Mouse (Mus musculus): ENCODE results near the gene Cracr2a. TPM values are rescaled to one million over a fixed set of nuclear protein-coding genes. Genes with fewer than 3 reads are reported as not detected.

Gene Cracr2a
- polyA plus RNA-seq, 1 experiment from 2014 or later: 1.1 TPM

DNA sequence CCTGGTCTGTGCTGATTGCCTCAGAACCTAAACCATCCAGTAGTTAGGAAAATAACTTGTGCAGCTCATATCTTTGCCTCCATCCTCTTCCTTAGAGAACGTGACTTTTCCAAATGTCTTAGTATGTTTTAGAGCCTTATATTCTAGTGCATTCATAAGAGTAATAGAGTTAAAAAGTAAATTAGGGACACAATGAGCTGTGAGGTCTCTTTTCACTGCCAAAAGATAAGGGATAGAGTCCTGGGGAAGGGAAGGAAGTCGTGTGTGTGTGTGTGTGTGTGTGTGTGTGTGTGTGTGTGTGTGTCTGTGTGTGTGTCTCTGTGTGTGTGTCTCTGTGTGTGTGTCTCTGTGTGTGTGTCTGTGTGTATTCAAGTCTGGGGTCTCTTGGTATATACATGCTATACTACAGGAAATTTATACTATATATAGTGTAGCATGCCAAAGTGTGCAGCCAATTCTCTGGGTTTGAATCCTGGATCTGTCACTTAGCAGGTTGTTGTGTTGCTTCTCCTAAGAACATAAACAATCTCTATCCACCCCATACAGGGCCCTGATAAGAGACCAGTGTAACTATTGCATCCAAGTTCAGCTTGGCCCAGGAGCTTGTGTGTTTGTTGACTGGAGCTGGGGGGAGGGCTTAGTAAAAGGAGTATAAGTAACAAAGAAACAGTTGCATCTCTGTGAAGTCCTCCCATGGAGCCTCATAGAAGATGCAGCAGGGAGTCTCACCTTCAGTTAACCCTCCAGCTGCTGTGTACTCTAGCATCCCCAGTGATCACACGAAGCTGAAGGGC lies 29.5 kb upstream of the Cracr2a start:
- Histone ChIP-seq H3K27me3 (replicated peaks; ENCODE audit: control insufficient read depth, insufficient read depth, low read length) (no peaks in the 10 kb centered on the region), H3K9ac (ENCODE audit: low read depth, low read length) (no peak overlapping the region), H3K27ac (replicated peaks; ENCODE audit: low read depth, low read length) (no peak overlapping the region), H3K9me3 (ENCODE audit: control insufficient read depth, low read length) (no peaks in the 10 kb centered on the region), H3K36me3 (ENCODE audit: control insufficient read depth, insufficient read depth, low read length) (no peaks in the 10 kb centered on the region), H3K4me3 (ENCODE audit: low read depth, low read length) (no peak overlapping the region), H3K4me2 (ENCODE audit: low read depth, low read length) (no peak overlapping the region), H3K4me1 (ENCODE audit: control insufficient read depth, insufficient read depth, low read length) (no peaks in the 10 kb centered on the region)
- DNase-seq (ENCODE audit: low spot score) (no peak), ATAC-seq (ENCODE audit: low read depth) (no peak)
- 49% methylated on average over 3 of the region's 3 CpGs for WGBS

DNA sequence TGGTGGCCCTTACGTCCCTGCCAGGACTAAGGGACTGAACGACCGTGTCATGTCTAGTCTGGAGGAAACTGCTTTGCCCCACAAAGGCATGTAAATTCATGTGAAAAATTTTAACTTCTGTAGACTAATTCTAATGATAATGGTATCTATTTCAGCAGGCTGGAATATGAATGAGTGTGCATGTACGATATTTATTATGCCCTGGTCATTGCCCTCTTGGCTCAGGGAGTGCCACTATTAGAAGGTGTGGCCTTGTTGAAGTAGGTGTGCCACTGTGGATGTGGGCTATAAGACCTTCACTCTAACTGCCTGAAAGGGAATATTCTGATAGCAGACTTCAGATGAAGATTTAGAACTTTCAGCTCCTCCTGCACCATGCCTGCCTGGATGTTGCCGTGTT lies 28.8 kb upstream of the Cracr2a start:
- ATAC-seq (ENCODE audit: low read depth): no peak
- no peak overlapping the region for H3K27ac ChIP-seq (replicated peaks; ENCODE audit: low read depth, low read length)
- DNase-seq (ENCODE audit: low spot score): no peak
- no peaks in the 10 kb centered on the region for H3K36me3 ChIP-seq (ENCODE audit: control insufficient read depth, insufficient read depth, low read length)
- H3K4me2 ChIP-seq (ENCODE audit: low read depth, low read length): no peak overlapping the region
- H3K9ac ChIP-seq (ENCODE audit: low read depth, low read length): no peak overlapping the region
- WGBS: 87% methylated on average over 5 of the region's 5 CpGs
- no peaks in the 10 kb centered on the region for H3K9me3 ChIP-seq (ENCODE audit: control insufficient read depth, low read length)
- no peaks in the 10 kb centered on the region for H3K4me1 ChIP-seq (ENCODE audit: control insufficient read depth, insufficient read depth, low read length)
- H3K27me3 ChIP-seq (replicated peaks; ENCODE audit: control insufficient read depth, insufficient read depth, low read length): no peaks in the 10 kb centered on the region
- H3K4me3 ChIP-seq (ENCODE audit: low read depth, low read length): no peak overlapping the region

DNA sequence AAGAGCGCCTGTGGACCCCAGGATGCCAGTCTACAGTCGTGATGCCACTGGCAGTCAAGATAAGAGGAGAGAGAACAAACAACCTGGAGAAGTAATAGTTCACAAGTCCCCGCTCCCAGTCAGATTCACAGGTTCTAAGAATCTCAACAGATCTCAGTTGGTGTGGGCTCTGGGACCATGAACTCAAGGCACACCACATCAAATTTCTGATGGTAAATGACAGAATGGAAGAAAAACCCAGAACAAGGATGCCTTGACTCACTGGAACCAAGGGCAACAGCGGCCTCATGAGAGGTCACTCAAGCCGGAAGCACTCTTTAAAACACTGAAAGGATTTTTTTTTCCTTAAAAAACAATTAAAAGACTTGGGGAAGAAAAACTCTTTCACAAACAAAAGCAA lies 27.4 kb upstream of the Cracr2a start:
- H3K4me3 ChIP-seq (ENCODE audit: low read depth, low read length): no peak overlapping the region
- H3K4me2 ChIP-seq (ENCODE audit: low read depth, low read length): no peak overlapping the region
- H3K9me3 ChIP-seq (ENCODE audit: control insufficient read depth, low read length): no peaks in the 10 kb centered on the region
- DNase-seq (ENCODE audit: low spot score) (no peak), ATAC-seq (ENCODE audit: low read depth) (no peak)
- 83% methylated on average over 5 of the region's 5 CpGs for WGBS
- H3K36me3 ChIP-seq (ENCODE audit: control insufficient read depth, insufficient read depth, low read length): no peaks in the 10 kb centered on the region
- no peaks in the 10 kb centered on the region for H3K4me1 ChIP-seq (ENCODE audit: control insufficient read depth, insufficient read depth, low read length)
- no peak overlapping the region for H3K27ac ChIP-seq (replicated peaks; ENCODE audit: low read depth, low read length)
- no peak overlapping the region for H3K9ac ChIP-seq (ENCODE audit: low read depth, low read length)
- no peaks in the 10 kb centered on the region for H3K27me3 ChIP-seq (replicated peaks; ENCODE audit: control insufficient read depth, insufficient read depth, low read length)

DNA sequence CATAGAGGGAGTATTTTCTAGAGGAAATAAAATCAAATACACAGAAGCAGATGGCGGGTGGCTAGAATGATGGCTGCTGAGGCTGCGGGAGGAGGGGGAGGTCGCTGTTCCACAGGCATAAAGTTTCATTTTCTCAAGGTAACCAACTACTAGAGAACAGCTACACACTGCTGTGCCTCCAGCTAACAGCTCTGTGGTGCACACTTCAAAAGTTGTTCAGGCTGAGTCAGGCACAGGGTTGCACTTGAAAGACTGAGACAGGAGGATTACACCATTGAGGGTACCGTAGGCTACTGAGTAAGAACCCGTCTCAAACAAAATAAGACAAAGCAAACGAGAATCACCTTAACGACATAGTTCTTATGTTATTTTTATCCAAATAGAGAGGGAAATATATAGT lies 24.1 kb upstream of the Cracr2a start:
- Histone ChIP-seq H3K27me3 (replicated peaks; ENCODE audit: control insufficient read depth, insufficient read depth, low read length) (0 out of 2 replicates have a peak, but pooled peaks cover 4% of the 10 kb centered on the region), H3K4me3 (ENCODE audit: low read depth, low read length) (no peak overlapping the region), H3K9ac (ENCODE audit: low read depth, low read length) (no peak overlapping the region), H3K4me1 (ENCODE audit: control insufficient read depth, insufficient read depth, low read length) (no peaks in the 10 kb centered on the region), H3K9me3 (ENCODE audit: control insufficient read depth, low read length) (no peaks in the 10 kb centered on the region), H3K4me2 (ENCODE audit: low read depth, low read length) (no peak overlapping the region), H3K27ac (replicated peaks; ENCODE audit: low read depth, low read length) (no peak overlapping the region), H3K36me3 (ENCODE audit: control insufficient read depth, insufficient read depth, low read length) (no peaks in the 10 kb centered on the region)
- no peak for DNase-seq (ENCODE audit: low spot score)
- no peak for ATAC-seq (ENCODE audit: low read depth)
- WGBS: 53% methylated on average over 7 of the region's 7 CpGs

DNA sequence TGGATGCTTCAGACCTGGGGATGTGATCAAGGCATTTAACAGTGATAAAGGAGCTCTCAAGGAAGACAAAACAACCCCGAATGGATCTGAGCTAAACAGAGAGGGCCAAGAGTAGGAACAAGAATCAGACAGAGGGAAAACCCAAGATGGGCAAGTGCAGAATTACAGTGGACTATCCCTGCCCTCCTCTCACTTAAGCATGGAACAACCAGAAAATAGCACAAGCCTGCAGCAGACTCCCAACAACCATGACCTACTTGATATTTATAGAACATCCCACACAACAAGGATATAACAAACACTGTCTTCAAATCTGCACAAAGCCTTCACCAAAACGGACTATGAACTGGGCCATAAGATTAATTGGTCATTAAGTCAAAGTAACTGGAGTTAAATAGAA lies 23.0 kb upstream of the Cracr2a start:
- H3K4me1 ChIP-seq (ENCODE audit: control insufficient read depth, insufficient read depth, low read length): no peaks in the 10 kb centered on the region
- WGBS: 76% methylated on average over 2 of the region's 2 CpGs
- 0 out of 2 replicates have a peak, but pooled peaks cover 4% of the 10 kb centered on the region for H3K27me3 ChIP-seq (replicated peaks; ENCODE audit: control insufficient read depth, insufficient read depth, low read length)
- H3K9ac ChIP-seq (ENCODE audit: low read depth, low read length): no peak overlapping the region
- ATAC-seq (ENCODE audit: low read depth) (no peak), DNase-seq (ENCODE audit: low spot score) (no peak)
- H3K27ac ChIP-seq (replicated peaks; ENCODE audit: low read depth, low read length): no peak overlapping the region
- no peaks in the 10 kb centered on the region for H3K36me3 ChIP-seq (ENCODE audit: control insufficient read depth, insufficient read depth, low read length)
- H3K4me3 ChIP-seq (ENCODE audit: low read depth, low read length): no peak overlapping the region
- no peaks in the 10 kb centered on the region for H3K9me3 ChIP-seq (ENCODE audit: control insufficient read depth, low read length)
- no peak overlapping the region for H3K4me2 ChIP-seq (ENCODE audit: low read depth, low read length)

DNA sequence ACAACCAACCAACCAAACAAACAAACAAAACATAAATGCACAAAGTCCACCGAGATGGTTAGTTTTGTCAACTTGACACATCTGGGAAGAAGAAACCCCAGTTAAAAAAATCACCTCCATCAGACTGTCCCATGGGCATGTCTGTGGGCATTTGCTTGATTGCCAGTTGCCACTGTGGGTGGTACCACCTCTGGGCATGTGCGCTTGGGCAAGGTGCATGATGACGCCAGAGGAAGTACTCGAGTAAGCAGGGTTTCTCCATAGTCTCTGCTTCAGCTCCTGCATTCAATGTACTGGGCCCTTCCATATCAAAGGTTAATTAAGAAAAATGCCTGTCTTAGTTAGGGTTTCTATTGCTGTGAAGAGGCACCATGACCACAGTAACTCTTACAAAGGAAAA lies 21.9 kb upstream of the Cracr2a start:
- H3K4me1 ChIP-seq (ENCODE audit: control insufficient read depth, insufficient read depth, low read length): no peaks in the 10 kb centered on the region
- ATAC-seq (ENCODE audit: low read depth) (no peak), DNase-seq (ENCODE audit: low spot score) (no peak)
- H3K9ac ChIP-seq (ENCODE audit: low read depth, low read length): no peak overlapping the region
- no peaks in the 10 kb centered on the region for H3K9me3 ChIP-seq (ENCODE audit: control insufficient read depth, low read length)
- H3K4me2 ChIP-seq (ENCODE audit: low read depth, low read length): no peak overlapping the region
- no peak overlapping the region for H3K27ac ChIP-seq (replicated peaks; ENCODE audit: low read depth, low read length)
- H3K4me3 ChIP-seq (ENCODE audit: low read depth, low read length): no peak overlapping the region
- 0 out of 2 replicates have a peak, but pooled peaks cover 4% of the 10 kb centered on the region for H3K27me3 ChIP-seq (replicated peaks; ENCODE audit: control insufficient read depth, insufficient read depth, low read length)
- no peaks in the 10 kb centered on the region for H3K36me3 ChIP-seq (ENCODE audit: control insufficient read depth, insufficient read depth, low read length)
- 83% methylated on average over 4 of the region's 4 CpGs for WGBS

DNA sequence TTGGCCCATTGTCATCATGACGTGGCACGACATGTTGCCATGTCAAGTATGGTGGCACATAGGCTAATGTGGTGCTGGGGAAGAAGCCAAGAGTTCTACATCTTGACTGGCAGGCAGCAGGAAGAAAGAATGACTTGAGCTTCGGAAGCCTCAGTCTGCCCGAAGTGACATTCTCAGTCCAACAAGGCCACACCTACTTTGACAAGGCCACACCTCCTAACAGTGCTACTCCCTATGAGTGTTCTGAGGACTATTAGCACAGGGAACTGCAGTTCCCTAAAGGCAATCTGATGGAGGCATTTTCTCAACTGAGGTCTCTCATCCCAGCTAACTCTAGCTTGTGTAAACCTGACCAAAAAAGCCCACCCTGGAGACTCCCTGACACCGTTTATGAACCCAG lies 21.5 kb upstream of the Cracr2a start:
- no peaks in the 10 kb centered on the region for H3K4me1 ChIP-seq (ENCODE audit: control insufficient read depth, insufficient read depth, low read length)
- 0 out of 2 replicates have a peak, but pooled peaks cover 4% of the 10 kb centered on the region for H3K27me3 ChIP-seq (replicated peaks; ENCODE audit: control insufficient read depth, insufficient read depth, low read length)
- DNase-seq (ENCODE audit: low spot score) (no peak), ATAC-seq (ENCODE audit: low read depth) (no peak)
- no peak overlapping the region for H3K4me3 ChIP-seq (ENCODE audit: low read depth, low read length)
- H3K4me2 ChIP-seq (ENCODE audit: low read depth, low read length): no peak overlapping the region
- no peak overlapping the region for H3K9ac ChIP-seq (ENCODE audit: low read depth, low read length)
- 66% methylated on average over 5 of the region's 5 CpGs for WGBS
- H3K9me3 ChIP-seq (ENCODE audit: control insufficient read depth, low read length): no peaks in the 10 kb centered on the region
- no peaks in the 10 kb centered on the region for H3K36me3 ChIP-seq (ENCODE audit: control insufficient read depth, insufficient read depth, low read length)
- no peak overlapping the region for H3K27ac ChIP-seq (replicated peaks; ENCODE audit: low read depth, low read length)

DNA sequence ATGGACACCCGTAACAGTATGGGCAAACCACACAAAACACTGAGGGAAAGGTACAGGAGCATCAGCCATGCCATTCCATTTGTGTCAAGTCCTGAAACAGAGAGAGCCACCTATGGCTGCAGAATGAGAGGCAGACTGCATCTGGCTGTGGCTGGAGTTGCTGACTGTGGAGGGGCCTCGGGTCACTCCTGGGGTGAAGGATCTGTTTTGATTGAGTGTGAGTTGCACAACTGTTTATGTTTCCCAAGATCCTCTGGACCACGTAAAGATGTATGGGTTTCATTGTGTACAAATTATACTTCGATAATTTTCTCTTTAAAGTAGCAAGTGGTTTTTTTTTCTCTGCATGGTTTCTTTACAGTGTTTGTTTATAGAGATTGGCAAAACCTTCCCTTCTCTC lies 20.6 kb upstream of the Cracr2a start:
- Histone ChIP-seq H3K4me2 (ENCODE audit: low read depth, low read length) (no peak overlapping the region), H3K4me3 (ENCODE audit: low read depth, low read length) (no peak overlapping the region), H3K9ac (ENCODE audit: low read depth, low read length) (no peak overlapping the region), H3K4me1 (ENCODE audit: control insufficient read depth, insufficient read depth, low read length) (no peaks in the 10 kb centered on the region), H3K27ac (replicated peaks; ENCODE audit: low read depth, low read length) (no peak overlapping the region), H3K9me3 (ENCODE audit: control insufficient read depth, low read length) (no peaks in the 10 kb centered on the region), H3K36me3 (ENCODE audit: control insufficient read depth, insufficient read depth, low read length) (no peaks in the 10 kb centered on the region), H3K27me3 (replicated peaks; ENCODE audit: control insufficient read depth, insufficient read depth, low read length) (0 out of 2 replicates have a peak, but pooled peaks cover 4% of the 10 kb centered on the region)
- WGBS: 70% methylated on average over 4 of the region's 4 CpGs
- DNase-seq (ENCODE audit: low spot score) (no peak), ATAC-seq (ENCODE audit: low read depth) (no peak)

All from embryonic facial prominence, embryonic 14.5 days (tissue).